Mouse (Mus musculus) testis, adult 2 months (tissue): ENCODE measurements around the gene Capn13.

Experiments used
- CTCF ChIP-seq: fragments of 200-500 bp; IDR thresholded peaks from 2 replicates; pipeline ENCODE4 v1.5.1; 2012; ENCODE audit warnings: low read depth, mild to moderate bottlenecking, inconsistent platforms, low read length, moderate library complexity; ENCODE audit not compliant: control insufficient read depth, insufficient read depth, insufficient replicate concordance
- POLR2A ChIP-seq: fragments of 200-500 bp; IDR thresholded peaks from 2 replicates; pipeline ENCODE4 v1.6.1; 2012; ENCODE audit warnings: low read depth, mild to moderate bottlenecking, inconsistent platforms, low read length, moderate library complexity; ENCODE audit not compliant: control insufficient read depth

DNA sequence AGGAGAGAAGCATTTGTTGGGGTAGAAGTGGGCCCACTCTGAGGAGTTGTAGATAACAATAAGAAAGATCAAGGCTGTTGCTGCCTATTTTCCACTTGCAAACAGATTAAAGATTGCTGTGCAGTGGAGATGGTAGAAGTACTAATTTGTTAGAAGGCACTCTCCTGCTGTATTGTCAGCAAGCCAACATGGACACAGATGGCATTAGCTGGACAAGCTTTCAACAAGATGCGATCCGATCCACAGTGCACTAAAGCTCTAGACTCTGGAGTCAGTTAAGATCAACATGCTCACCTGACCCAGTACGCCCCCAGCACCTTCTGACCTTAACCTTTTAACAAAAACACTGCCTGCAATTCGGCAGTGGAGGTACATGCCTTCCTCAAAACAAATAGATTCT is 92.0 kb downstream of the Capn13 start:
- TF ChIP-seq CTCF (no peak), POLR2A (no peak)
